Mouse (Mus musculus) limb, embryonic 12.5 days (tissue): ENCODE measurements around the gene Sash1. TPM values are rescaled to one million over a fixed set of nuclear protein-coding genes. Genes with fewer than 3 reads are reported as not detected.
A peak's percentile ranks its signal among the peaks of the same experiment; 100 is the strongest.

Source experiments
- ATAC-seq: fragments of 200-750 bp; cut with Nextera tagmentation; 2 replicates; pipeline ENCODE4 v1.8.0; 2017; ENCODE audit warnings: low read depth, moderate TSS enrichment; ENCODE audit not compliant: insufficient number of reproducible peaks, insufficient read depth, low FRiP score, low TSS enrichment
- H3K27ac ChIP-seq: fragments of 300-500 bp; sonication (generic); 2 replicates; pipeline ENCODE4 v1.5.1; 2016; ENCODE audit warnings: mild to moderate bottlenecking, moderate library complexity
- H3K27me3 ChIP-seq: fragments of 300-500 bp; sonication (generic); 2 replicates; pipeline ENCODE4 v1.6.1; 2016; ENCODE audit warnings: mild to moderate bottlenecking, moderate library complexity
- H3K36me3 ChIP-seq: fragments of 300-500 bp; sonication (generic); 2 replicates; pipeline ENCODE4 v1.6.1; 2016; ENCODE audit warnings: mild to moderate bottlenecking, moderate library complexity
- H3K4me1 ChIP-seq: fragments of 300-500 bp; sonication (generic); replicated peaks from 2 replicates; pipeline ENCODE4 v1.6.1; 2016
- H3K4me2 ChIP-seq: fragments of 300-500 bp; sonication (generic); 2 replicates; pipeline ENCODE4 v1.6.1; 2016; ENCODE audit warnings: mild to moderate bottlenecking, moderate library complexity
- H3K4me3 ChIP-seq: fragments of 300-500 bp; sonication (generic); replicated peaks from 2 replicates; pipeline ENCODE4 v1.5.1; 2016; ENCODE audit warnings: mild to moderate bottlenecking
- H3K9ac ChIP-seq: fragments of 300-500 bp; sonication (generic); replicated peaks from 2 replicates; pipeline ENCODE4 v1.6.1; 2016; ENCODE audit warnings: mild to moderate bottlenecking, moderate library complexity
- H3K9me3 ChIP-seq: fragments of 300-500 bp; sonication (generic); 2 replicates; pipeline ENCODE4 v1.6.1; 2016; ENCODE audit warnings: mild to moderate bottlenecking, moderate library complexity
- WGBS: fragments of 180-500 bp; shearing (Covaris S2); methylation state at CpG from one replicate; pipeline ENCODE4 v1.1.7; 2016; 5-methylcytosine and 5-hydroxymethylcytosine counted together
- polyA plus RNA-seq: library from polyadenylated mRNA; unstranded; fragments of >200 nt; fragmentation: Nextera tagmentation; extraction: Ambion mirVana; gene quantifications from 2 replicates; pipeline ENCODE4 v1.2.1, GENCODE M21; 2016

Sash1 gene
- polyA plus RNA-seq, 1 experiment from 2014 or later: 7.8 TPM

- no peak for ATAC-seq
- peaks cover 18% of the 10 kb centered on the region for H3K36me3 ChIP-seq
Measured at GRCm38 (mm10) chr10:8847974-8848373, 37.9 kb downstream of the Sash1 start.

GRCm38 (mm10) chr10:8846258-8846657 is 39.6 kb downstream of the Sash1 start:
- H3K9ac ChIP-seq: no peak overlapping the region
- H3K4me1 ChIP-seq: peaks cover 31% of the 10 kb centered on the region
- 97% methylated on average over 10 of the region's 10 CpGs for WGBS
- no peaks in the 10 kb centered on the region for H3K9me3 ChIP-seq
- H3K4me3 ChIP-seq: no peak overlapping the region
- H3K36me3 ChIP-seq: peaks cover 18% of the 10 kb centered on the region
- H3K27ac ChIP-seq: no peak overlapping the region
- no peaks in the 10 kb centered on the region for H3K27me3 ChIP-seq
- H3K4me2 ChIP-seq: no peak overlapping the region
- no peak for ATAC-seq

More at GRCm38 (mm10) chr10:8847974-8848373, 37.9 kb downstream of the Sash1 start:
- no peak overlapping the region for H3K4me2 ChIP-seq
- WGBS: 41% methylated on average over 4 of the region's 4 CpGs
- H3K4me3 ChIP-seq: no peak overlapping the region
- H3K9me3 ChIP-seq: no peaks in the 10 kb centered on the region
- peaks cover 32% of the 10 kb centered on the region for H3K4me1 ChIP-seq
- H3K27ac ChIP-seq: no peak overlapping the region
- no peaks in the 10 kb centered on the region for H3K27me3 ChIP-seq
- H3K9ac ChIP-seq: no peak overlapping the region

GRCm38 (mm10) chr10:8845230-8845770 is 40.6 kb downstream of the Sash1 start:
- 84% methylated on average over 2 of the region's 2 CpGs for WGBS
- no peak overlapping the region for H3K4me2 ChIP-seq
- H3K9ac ChIP-seq: no peak overlapping the region
- H3K4me1 ChIP-seq: peaks cover 36% of the 10 kb centered on the region
- no peak overlapping the region for H3K27ac ChIP-seq
- H3K27me3 ChIP-seq: no peaks in the 10 kb centered on the region
- H3K4me3 ChIP-seq: no peak overlapping the region
- H3K36me3 ChIP-seq: peaks cover 18% of the 10 kb centered on the region
- H3K9me3 ChIP-seq: no peaks in the 10 kb centered on the region
- ATAC-seq: no peak

- peaks cover 46% of the 10 kb centered on the region for H3K4me1 ChIP-seq
- 69% methylated on average over 3 of the region's 3 CpGs for WGBS
- H3K4me3 ChIP-seq: no peak overlapping the region
- no peaks in the 10 kb centered on the region; the same call in 1 of the 2 replicates for H3K36me3 ChIP-seq
- H3K9ac ChIP-seq: no peak overlapping the region
- ATAC-seq: no peak
- H3K27me3 ChIP-seq: no peaks in the 10 kb centered on the region
- no peak overlapping the region for H3K27ac ChIP-seq
- no peak overlapping the region for H3K4me2 ChIP-seq
- H3K9me3 ChIP-seq: no peaks in the 10 kb centered on the region
Measured at GRCm38 (mm10) chr10:8839956-8840355, 45.9 kb downstream of the Sash1 start.

DNA sequence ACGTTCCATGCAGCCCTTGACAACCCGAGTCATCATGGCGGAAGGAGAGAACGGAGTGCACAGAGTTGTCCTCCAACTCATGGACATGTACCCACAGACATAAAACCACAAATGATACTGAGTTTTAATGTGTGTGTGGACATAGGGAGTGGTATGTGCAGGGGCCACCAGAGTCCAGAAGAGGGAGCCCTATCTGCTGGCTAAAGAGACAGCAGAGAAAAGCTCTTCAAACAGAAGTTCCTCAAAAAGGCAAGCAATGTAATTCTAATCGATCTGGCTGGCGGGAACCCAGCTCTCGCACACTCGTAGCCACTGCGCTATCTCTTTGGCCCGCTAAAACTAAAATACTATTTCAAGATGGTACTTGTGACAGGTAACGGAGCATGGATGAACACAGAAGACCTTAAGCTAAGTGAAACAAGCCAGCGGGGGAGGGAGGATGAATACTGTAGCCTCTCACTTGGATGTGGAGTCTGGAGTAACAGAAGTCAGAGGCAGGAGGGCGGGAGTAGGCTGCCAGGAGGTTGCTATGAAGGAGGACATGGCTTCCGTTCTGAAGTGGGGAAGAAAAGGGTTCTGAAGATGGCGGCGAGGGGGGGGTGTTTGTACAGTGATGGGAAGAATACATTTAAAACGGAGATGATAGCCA is 51.9 kb downstream of the Sash1 start:
- Histone ChIP-seq H3K9me3 (no peaks in the 10 kb centered on the region), H3K27me3 (no peaks in the 10 kb centered on the region), H3K4me3 (no peak overlapping the region), H3K4me2 (no peak overlapping the region), H3K36me3 (no peaks in the 10 kb centered on the region), H3K4me1 (peaks cover 18% of the 10 kb centered on the region), H3K27ac (no peak overlapping the region), H3K9ac (no peak overlapping the region)
- ATAC-seq: no peak
- 94% methylated on average over 17 of the region's 17 CpGs for WGBS

GRCm38 (mm10) chr10:8826303-8826702 is 59.6 kb downstream of the Sash1 start:
- no peaks in the 10 kb centered on the region for H3K36me3 ChIP-seq
- peaks cover 43% of the 10 kb centered on the region for H3K4me1 ChIP-seq
- no peak overlapping the region for H3K27ac ChIP-seq
- H3K4me2 ChIP-seq: no peak overlapping the region
- H3K27me3 ChIP-seq: no peaks in the 10 kb centered on the region
- ATAC-seq: no peak
- WGBS: 30% methylated on average over 10 of the region's 10 CpGs
- no peak overlapping the region for H3K4me3 ChIP-seq
- H3K9ac ChIP-seq: no peak overlapping the region
- H3K9me3 ChIP-seq: no peaks in the 10 kb centered on the region

DNA sequence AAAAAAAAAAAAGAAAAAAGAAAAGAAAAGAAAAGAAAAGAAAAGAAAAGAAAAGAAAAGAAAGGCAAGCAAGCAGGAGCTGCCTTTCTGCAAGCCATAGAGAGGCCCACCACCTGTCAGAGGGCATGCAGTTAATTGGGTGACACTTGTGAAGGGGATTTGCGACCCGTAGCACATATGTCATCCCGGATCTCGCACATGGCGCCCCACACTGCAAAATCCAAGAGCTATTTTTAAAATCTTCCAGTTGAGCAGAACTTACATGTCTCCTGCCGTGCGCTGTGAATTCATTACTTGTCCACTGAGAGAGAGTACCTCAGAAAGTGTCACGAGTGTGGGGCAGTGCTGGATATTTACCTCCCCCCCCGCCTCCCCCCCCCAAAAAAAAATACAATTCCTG is 60.0 kb downstream of the Sash1 start:
- no peak for ATAC-seq
- Histone ChIP-seq H3K4me2 (no peak overlapping the region), H3K4me3 (no peak overlapping the region), H3K4me1 (peaks cover 43% of the 10 kb centered on the region), H3K36me3 (no peaks in the 10 kb centered on the region), H3K9me3 (no peaks in the 10 kb centered on the region), H3K27ac (no peak overlapping the region), H3K9ac (no peak overlapping the region), H3K27me3 (no peaks in the 10 kb centered on the region)
- WGBS: 30% methylated on average over 9 of the region's 9 CpGs

- H3K27ac ChIP-seq: 0 out of 2 replicates have a peak overlapping the region, but pooled peaks have one; percentile 13
- no peak for ATAC-seq
- peaks cover 75% of the 10 kb centered on the region for H3K4me1 ChIP-seq
Measured at GRCm38 (mm10) chr10:8818066-8818465, 67.8 kb downstream of the Sash1 start.

GRCm38 (mm10) chr10:8813984-8814578 is 71.8 kb downstream of the Sash1 start:
- WGBS: 11% methylated on average over 18 of the region's 18 CpGs
- peak overlapping the region; percentile 33 for H3K4me2 ChIP-seq
- no peak for ATAC-seq
- peak overlapping the region; percentile 7; the same call in 1 of the 2 replicates for H3K4me3 ChIP-seq
- H3K4me1 ChIP-seq: peaks cover 57% of the 10 kb centered on the region
- peaks cover 26% of the 10 kb centered on the region for H3K36me3 ChIP-seq
- no peaks in the 10 kb centered on the region for H3K27me3 ChIP-seq
- no peaks in the 10 kb centered on the region for H3K9me3 ChIP-seq
- peak overlapping the region; percentile 77 for H3K27ac ChIP-seq
- no peak overlapping the region for H3K9ac ChIP-seq

More at GRCm38 (mm10) chr10:8818066-8818465, 67.8 kb downstream of the Sash1 start:
- Histone ChIP-seq H3K4me2 (no peak overlapping the region), H3K9me3 (no peaks in the 10 kb centered on the region), H3K9ac (0 out of 2 replicates have a peak overlapping the region, but pooled peaks have one; percentile 0), H3K27me3 (no peaks in the 10 kb centered on the region), H3K36me3 (peaks cover 1% of the 10 kb centered on the region), H3K4me3 (no peak overlapping the region)
- WGBS: 78% methylated on average over 5 of the region's 5 CpGs

DNA sequence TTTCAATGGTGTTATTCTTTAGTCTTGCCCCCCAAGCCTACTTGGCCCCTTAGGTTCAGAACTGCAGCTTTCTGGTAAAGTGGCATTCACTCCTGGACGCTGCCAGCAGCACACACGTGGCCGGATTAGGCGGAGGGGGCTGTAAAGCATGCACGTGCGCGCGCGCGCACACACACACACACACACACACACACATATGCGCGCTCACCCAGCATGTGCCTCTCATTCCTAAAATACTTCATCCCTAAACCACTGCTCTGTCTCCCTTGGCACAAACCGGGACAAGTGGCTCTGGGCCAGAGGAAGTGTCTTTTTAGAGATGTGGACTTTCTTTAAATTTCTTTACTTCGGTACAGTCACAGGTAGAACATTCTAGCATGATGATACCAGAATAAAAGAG is 72.6 kb downstream of the Sash1 start:
- no peaks in the 10 kb centered on the region for H3K9me3 ChIP-seq
- no peak overlapping the region for H3K4me3 ChIP-seq
- H3K4me1 ChIP-seq: peaks cover 50% of the 10 kb centered on the region
- no peak overlapping the region for H3K27ac ChIP-seq
- no peak overlapping the region for H3K4me2 ChIP-seq
- 68% methylated on average over 14 of the region's 14 CpGs for WGBS
- ATAC-seq: no peak
- H3K27me3 ChIP-seq: no peaks in the 10 kb centered on the region
- H3K36me3 ChIP-seq: peaks cover 33% of the 10 kb centered on the region
- H3K9ac ChIP-seq: no peak overlapping the region

GRCm38 (mm10) chr10:8812807-8813206 is 73.1 kb downstream of the Sash1 start:
- H3K4me2 ChIP-seq: no peak overlapping the region
- WGBS: 88% methylated on average over 8 of the region's 8 CpGs

More at GRCm38 (mm10) chr10:8812807-8813206, 73.1 kb downstream of the Sash1 start:
- Histone ChIP-seq H3K9ac (no peak overlapping the region), H3K27ac (no peak overlapping the region), H3K36me3 (peaks cover 36% of the 10 kb centered on the region), H3K4me3 (no peak overlapping the region), H3K4me1 (peaks cover 45% of the 10 kb centered on the region), H3K9me3 (no peaks in the 10 kb centered on the region), H3K27me3 (no peaks in the 10 kb centered on the region)
- no peak for ATAC-seq
